Mouse (Mus musculus) stomach, postnatal 0 days (tissue): ENCODE results near the gene Drc1. TPM values are rescaled to one million over a fixed set of nuclear protein-coding genes. Genes with fewer than 3 reads are reported as not detected.
A peak's percentile ranks its signal among the peaks of the same experiment; 100 is the strongest.

Source experiments
- ATAC-seq: fragments of 200-750 bp; cut with Nextera tagmentation; 2 replicates; pipeline ENCODE4 v1.8.0; 2017; ENCODE audit not compliant: low FRiP score, low TSS enrichment
- DNase-seq: peaks from one replicate; pipeline ENCODE4 v3.0.0-alpha.2; 2016; ENCODE audit warnings: low spot score
- H3K27ac ChIP-seq: fragments of 300-500 bp; sonication (generic); replicated peaks from 2 replicates; pipeline ENCODE4 v1.5.1; 2014; ENCODE audit warnings: mild to moderate bottlenecking, control low read depth
- H3K27me3 ChIP-seq: fragments of 300-500 bp; sonication (generic); 2 replicates; pipeline ENCODE4 v1.6.1; 2014; ENCODE audit warnings: low read length; ENCODE audit not compliant: control insufficient read depth, insufficient read depth
- H3K36me3 ChIP-seq: fragments of 300-500 bp; sonication (generic); 2 replicates; pipeline ENCODE4 v1.6.1; 2014; ENCODE audit warnings: low read length, mixed read lengths; ENCODE audit not compliant: control insufficient read depth, insufficient read depth
- H3K4me1 ChIP-seq: fragments of 300-500 bp; sonication (generic); replicated peaks from 2 replicates; pipeline ENCODE4 v1.6.1; 2014; ENCODE audit warnings: antibody characterized with exemption; ENCODE audit not compliant: control insufficient read depth, insufficient read depth
- H3K4me2 ChIP-seq: fragments of 300-500 bp; sonication (generic); replicated peaks from 2 replicates; pipeline ENCODE4 v1.6.1; 2014; ENCODE audit warnings: low read depth, mild to moderate bottlenecking, control low read depth, moderate library complexity
- H3K4me3 ChIP-seq: fragments of 300-500 bp; sonication (generic); 2 replicates; pipeline ENCODE4 v1.5.1; 2014; ENCODE audit warnings: low read depth, low read length, control low read depth
- H3K9ac ChIP-seq: fragments of 300-500 bp; sonication (generic); 2 replicates; pipeline ENCODE4 v1.6.1; 2014; ENCODE audit warnings: mild to moderate bottlenecking, low read length, control low read depth, mixed read lengths
- H3K9me3 ChIP-seq: fragments of 300-500 bp; sonication (generic); 2 replicates; pipeline ENCODE4 v1.6.1; 2016; ENCODE audit warnings: low read length; ENCODE audit not compliant: control insufficient read depth
- CTCF ChIP-seq: IDR thresholded peaks from 2 replicates; pipeline ENCODE4 v1.5.1; 2016; ENCODE audit warnings: antibody characterized with exemption, low read depth, mild to moderate bottlenecking, moderate library complexity
- EP300 ChIP-seq: optimal IDR thresholded peaks from 2 replicates; pipeline ENCODE3; 2016; ENCODE audit warnings: antibody characterized with exemption
- WGBS: fragments of 180-500 bp; shearing (Covaris S2); extraction: QIAGEN DNeasy Blood & Tissue Kit; methylation state at CpG from one replicate; pipeline ENCODE4 v1.1.7; 2014; 5-methylcytosine and 5-hydroxymethylcytosine counted together
- polyA plus RNA-seq: library from polyadenylated mRNA; unstranded; fragments of >200 nt; fragmentation: Nextera tagmentation; extraction: Ambion mirVana; gene quantifications from 2 replicates; pipeline ENCODE4 v1.2.1, GENCODE M21; 2015

Drc1 gene
- polyA plus RNA-seq, 1 experiment from 2014 or later = 1.7 TPM

DNA sequence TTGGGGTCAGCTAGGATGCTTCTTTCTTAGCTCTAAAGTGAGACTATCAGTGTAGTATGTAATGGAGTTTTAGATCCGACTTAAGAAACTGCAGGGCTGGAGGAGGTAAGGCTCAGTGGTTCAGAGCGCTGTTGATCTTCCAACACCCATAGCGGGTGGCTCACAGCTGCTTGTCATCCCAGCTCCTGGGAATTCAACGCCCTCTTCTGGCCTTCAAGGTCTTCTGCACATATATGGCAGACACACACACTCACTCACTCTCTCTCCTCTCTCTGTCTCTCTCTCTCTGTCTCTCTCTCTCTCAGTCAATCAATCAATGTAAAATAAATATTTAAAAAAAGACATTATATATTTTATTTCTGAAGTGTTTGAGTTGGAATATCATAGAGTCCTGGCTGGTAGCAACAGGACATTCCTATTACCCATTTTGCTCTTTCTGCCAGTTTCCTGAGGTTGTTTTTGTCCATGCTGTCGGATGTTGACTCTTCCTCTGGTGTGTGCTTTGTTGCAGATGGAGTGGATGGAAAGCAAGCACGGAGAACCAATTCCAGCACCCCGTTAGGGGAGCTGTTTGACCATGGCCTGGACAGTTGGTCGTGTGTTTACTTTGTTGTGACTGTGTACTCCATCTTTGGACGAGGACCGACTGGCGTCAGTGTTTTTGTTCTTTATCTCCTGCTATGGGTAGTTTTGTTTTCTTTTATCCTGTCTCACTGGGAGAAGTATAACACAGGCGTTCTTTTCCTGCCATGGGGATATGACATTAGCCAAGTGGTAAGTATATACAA is 25.4 kb upstream of the Drc1 start:
- WGBS = 64% methylated on average over 12 of the region's 12 CpGs
- Histone ChIP-seq H3K9ac (no peak overlapping the region), H3K9me3 (no peaks in the 10 kb centered on the region), H3K27ac (no peak overlapping the region), H3K36me3 (0 out of 2 replicates have a peak, but pooled peaks cover 5% of the 10 kb centered on the region), H3K4me1 (no peaks in the 10 kb centered on the region), H3K4me2 (no peak overlapping the region), H3K4me3 (no peak overlapping the region), H3K27me3 (no peaks in the 10 kb centered on the region)
- TF ChIP-seq EP300 (no peak), CTCF (peak; percentile 46)
- ATAC-seq (no peak), DNase-seq (no peak)

DNA sequence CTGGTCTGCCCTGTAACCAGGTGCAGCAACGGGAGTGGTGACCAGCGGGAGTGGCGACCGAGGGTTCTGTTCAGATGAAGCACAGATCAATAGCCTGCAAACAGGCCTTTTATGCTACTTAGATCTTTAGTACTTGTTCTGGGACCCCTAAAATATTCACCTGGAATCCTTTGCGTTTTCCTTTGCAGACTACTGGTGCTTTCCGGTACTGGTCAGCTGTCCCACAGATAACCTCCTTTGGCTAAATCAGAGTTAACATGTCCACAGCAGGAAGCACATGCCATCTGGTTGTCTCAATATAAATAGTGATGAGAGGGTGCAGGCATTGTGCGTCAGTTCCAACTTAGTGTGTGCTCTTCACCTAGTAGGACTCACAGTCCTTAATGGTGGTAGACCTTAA is 22.4 kb upstream of the Drc1 start:
- ATAC-seq (no peak), DNase-seq (no peak)
- H3K4me1 ChIP-seq = no peaks in the 10 kb centered on the region
- no peak overlapping the region for H3K4me3 ChIP-seq
- H3K27ac ChIP-seq = no peak overlapping the region
- H3K4me2 ChIP-seq = no peak overlapping the region
- 82% methylated on average over 7 of the region's 7 CpGs for WGBS
- H3K27me3 ChIP-seq = no peaks in the 10 kb centered on the region
- 0 out of 2 replicates have a peak, but pooled peaks cover 5% of the 10 kb centered on the region for H3K36me3 ChIP-seq
- H3K9me3 ChIP-seq = no peaks in the 10 kb centered on the region
- H3K9ac ChIP-seq = no peak overlapping the region
- TF ChIP-seq CTCF (no peak), EP300 (no peak)

DNA sequence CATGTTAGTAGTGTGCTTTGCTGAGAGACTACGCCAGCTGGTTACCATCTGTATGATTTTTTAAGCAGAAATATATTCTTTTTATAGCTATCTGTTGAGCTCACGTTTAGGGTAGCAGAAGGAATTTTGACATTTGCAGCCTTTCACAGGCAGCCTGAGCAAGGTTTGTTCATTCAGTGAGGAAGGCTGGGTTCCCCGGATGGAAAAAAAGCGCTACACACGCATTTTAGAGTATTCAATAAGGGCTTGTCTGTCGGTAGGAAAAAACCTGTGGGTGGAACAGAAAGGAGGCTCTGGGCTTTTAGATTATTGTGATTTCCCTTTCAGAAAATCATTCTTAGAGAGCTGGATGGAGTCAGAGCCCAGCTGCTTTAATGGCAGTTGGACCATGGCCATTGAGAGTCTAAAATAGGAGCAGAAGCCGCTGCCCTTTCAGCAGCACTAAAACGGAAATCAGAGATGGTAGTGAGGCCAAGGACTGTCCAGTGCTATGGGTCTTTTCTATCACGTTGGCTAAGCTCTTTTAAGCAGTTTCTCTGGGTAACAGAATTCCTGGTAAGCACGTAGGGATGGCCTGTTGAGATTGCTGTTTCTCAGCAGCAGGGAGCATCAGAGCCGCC is 10.5 kb upstream of the Drc1 start:
- DNase-seq (no peak), ATAC-seq (no peak)
- H3K4me2 ChIP-seq = no peak overlapping the region
- TF ChIP-seq EP300 (no peak), CTCF (no peak)
- WGBS = 53% methylated on average over 11 of the region's 11 CpGs
- H3K27me3 ChIP-seq = no peaks in the 10 kb centered on the region
- H3K27ac ChIP-seq = peak overlapping the region; percentile 26; the same call in 1 of the 2 replicates
- H3K4me3 ChIP-seq = no peak overlapping the region
- peaks cover 5% of the 10 kb centered on the region; the same call in 1 of the 2 replicates for H3K4me1 ChIP-seq
- H3K36me3 ChIP-seq = peaks cover 18% of the 10 kb centered on the region; the same call in 1 of the 2 replicates
- no peak overlapping the region for H3K9ac ChIP-seq
- H3K9me3 ChIP-seq = no peaks in the 10 kb centered on the region

DNA sequence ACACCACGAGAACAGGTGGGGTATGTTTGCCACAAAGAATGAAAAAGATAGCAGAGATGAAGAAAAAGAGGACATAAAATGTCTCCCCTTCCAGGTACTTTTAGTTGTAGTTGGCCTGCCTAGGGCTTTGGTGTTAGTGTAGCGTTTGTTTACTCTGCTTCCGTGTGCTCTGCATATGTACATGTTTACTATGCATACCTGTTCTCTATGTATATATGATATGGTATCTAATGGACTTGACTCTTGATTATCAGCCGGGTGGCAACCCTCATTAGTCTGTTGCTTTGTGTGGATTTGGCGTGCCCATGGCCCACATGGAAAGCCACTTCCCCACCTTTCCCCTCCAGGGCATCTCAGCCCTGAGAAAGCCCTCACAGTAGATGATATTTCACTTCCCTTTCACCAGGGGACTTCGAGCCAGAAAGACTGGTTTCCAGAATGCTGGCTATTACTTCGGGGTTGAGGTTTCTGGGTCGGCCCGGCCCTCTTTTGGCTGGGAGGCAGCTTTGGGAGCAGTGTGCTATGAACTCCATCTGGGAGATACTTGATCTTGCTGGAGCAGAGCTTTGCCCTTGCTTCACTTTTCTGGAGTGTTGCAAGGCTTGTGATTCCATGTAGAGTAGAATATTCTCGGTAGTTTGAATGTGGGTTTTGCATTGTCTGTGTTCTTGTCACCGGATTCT is 9.4 kb upstream of the Drc1 start:
- H3K9me3 ChIP-seq = no peaks in the 10 kb centered on the region
- H3K9ac ChIP-seq = no peak overlapping the region
- ATAC-seq = peak; percentile 87
- DNase-seq = peak; percentile 64
- H3K4me3 ChIP-seq = no peak overlapping the region
- H3K4me2 ChIP-seq = no peak overlapping the region
- H3K27ac ChIP-seq = no peak overlapping the region; the same call in 1 of the 2 replicates
- peaks cover 12% of the 10 kb centered on the region; the same call in 1 of the 2 replicates for H3K36me3 ChIP-seq
- WGBS = 53% methylated on average over 11 of the region's 11 CpGs
- TF ChIP-seq EP300 (no peak), CTCF (no peak; the same call in 1 of the 2 replicates)
- no peaks in the 10 kb centered on the region for H3K27me3 ChIP-seq
- peaks cover 5% of the 10 kb centered on the region; the same call in 1 of the 2 replicates for H3K4me1 ChIP-seq

DNA sequence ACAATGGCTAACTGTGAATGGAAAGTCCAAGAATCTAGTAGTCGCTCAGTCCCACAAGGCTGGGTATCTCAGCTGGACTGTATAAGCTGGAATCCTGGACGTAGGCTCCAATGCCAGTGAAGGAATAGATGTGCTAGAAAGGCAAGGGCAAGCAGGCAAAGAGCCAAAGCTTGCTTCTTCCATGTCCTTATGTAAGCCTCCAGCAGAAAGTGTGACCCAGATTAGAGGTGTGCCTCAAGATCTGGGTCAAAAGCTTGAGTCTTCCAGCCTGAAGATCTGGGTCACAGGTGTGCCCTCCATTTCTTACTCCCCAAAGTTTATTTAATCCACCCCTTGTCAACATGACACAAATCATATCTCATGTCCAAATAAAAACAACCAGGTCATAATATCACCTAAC is 4.8 kb upstream of the Drc1 start:
- Histone ChIP-seq H3K4me3 (no peak overlapping the region), H3K27me3 (no peaks in the 10 kb centered on the region), H3K9me3 (no peaks in the 10 kb centered on the region), H3K4me2 (no peak overlapping the region), H3K36me3 (no peaks in the 10 kb centered on the region), H3K27ac (no peak overlapping the region), H3K4me1 (no peaks in the 10 kb centered on the region; the same call in 1 of the 2 replicates), H3K9ac (no peak overlapping the region)
- ATAC-seq (no peak), DNase-seq (no peak)
- 87% methylated on average over 2 of the region's 2 CpGs for WGBS
- TF ChIP-seq EP300 = no peak
- no peak for TF ChIP-seq CTCF
